Mouse (Mus musculus): ENCODE results near the gene Dmkn.
"Not testable (repeated sequence)": the region's sequence is repeated elsewhere in the genome, so short reads cannot be mapped to it uniquely, and the experiment has no call there.

Gene Dmkn

GRCm38 (mm10) chr7:30763456-30763855, at the start of gene Dmkn:
Gene Dmkn, plus strand, starts transcription at chr7:30763756.
- DNase-seq (ENCODE audit: low spot score): no peak

GRCm38 (mm10) chr7:30717006-30717715, 46.4 kb upstream of the Dmkn start:
- DNase-seq (ENCODE audit: low spot score): no peak

- no peak for DNase-seq (ENCODE audit: low spot score)
Measured at GRCm38 (mm10) chr7:30717716-30718046, 45.9 kb upstream of the Dmkn start.

DNA sequence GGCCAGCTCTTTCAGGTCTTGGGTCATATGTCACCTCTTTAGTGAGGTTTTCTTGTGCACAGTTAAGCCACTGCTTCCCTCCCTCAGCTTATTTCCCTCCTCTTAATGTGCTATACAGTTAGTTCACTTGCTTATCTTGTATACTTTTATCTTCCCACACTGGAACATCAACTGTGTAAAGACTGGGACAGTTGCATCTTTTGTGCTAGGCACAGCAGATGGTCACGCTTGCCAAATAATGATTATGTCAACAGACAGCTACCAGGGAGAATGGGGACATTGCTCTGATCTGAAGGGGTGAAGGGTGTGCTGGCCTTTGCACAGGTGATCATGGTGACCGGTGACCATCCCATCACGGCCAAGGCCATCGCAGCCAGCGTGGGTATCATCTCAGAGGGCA, 43.9 kb upstream of the Dmkn start:
- DNase-seq (ENCODE audit: low spot score): no peak

GRCm38 (mm10) chr7:30721286-30721685, 42.3 kb upstream of the Dmkn start:
- DNase-seq (ENCODE audit: low spot score): no peak

GRCm38 (mm10) chr7:30723274-30723953, 40.1 kb upstream of the Dmkn start:
- no peak for DNase-seq (ENCODE audit: low spot score)

DNA sequence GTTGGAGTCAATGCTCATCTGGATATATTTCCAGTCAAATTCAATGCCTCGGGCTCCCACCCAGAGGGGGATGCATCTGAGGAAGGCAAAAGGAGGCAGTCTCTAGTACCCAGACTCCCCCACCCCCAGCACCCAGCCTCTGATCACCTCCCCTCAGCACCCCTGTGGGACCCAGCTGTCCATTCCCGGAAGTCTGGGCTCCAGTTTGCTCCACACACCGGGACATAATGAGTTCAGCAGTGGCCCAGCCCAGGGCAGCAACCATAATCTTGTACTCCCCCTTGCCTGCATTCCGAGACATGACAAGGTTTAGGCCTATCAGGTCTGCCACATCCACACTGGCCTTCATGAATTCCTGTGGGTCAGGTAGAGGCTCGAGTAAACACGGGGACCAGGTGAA, 35.3 kb upstream of the Dmkn start:
- no peak for DNase-seq (ENCODE audit: low spot score)

GRCm38 (mm10) chr7:30728739-30729395, 34.7 kb upstream of the Dmkn start:
- DNase-seq (ENCODE audit: low spot score): no peak

- peak; percentile 88 for DNase-seq (ENCODE audit: low spot score)
Measured at GRCm38 (mm10) chr7:30729396-30730063, 34.0 kb upstream of the Dmkn start, which contains the start of gene Tmem147. Gene Tmem147, minus strand, starts transcription at chr7:30729540.

DNA sequence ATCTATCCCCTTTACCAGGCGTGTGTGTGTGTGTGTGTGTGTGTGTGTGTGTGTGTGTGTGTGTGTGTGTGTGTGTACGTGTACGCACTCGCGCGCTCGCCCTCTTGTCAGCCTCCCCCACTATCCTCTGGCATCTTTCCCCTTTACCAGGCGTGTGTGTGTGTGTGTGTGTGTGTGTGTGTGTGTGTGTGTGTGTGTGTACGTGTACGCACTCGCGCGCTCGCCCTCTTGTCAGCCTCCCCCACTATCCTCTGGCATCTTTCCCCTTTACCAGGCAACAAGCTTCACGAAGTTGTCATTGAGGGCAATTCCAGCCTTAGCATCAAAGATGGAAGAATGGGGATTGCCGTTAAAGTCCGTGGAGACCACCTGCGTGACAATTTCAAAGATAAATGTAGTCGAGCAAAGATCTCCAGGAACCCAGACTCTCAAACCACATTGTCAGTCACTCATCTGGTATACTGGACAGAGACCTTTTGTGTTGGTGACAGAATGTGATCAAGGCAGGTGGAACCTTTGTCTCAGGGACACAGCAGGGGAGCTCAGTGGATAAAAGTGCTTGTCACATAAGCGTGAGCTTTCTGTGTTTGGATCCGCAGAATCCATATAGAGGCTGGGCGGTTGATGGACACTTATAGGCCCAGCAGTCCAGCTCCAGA, 33.4 kb upstream of the Dmkn start:
- not testable (repeated sequence) for DNase-seq (ENCODE audit: low spot score)

DNA sequence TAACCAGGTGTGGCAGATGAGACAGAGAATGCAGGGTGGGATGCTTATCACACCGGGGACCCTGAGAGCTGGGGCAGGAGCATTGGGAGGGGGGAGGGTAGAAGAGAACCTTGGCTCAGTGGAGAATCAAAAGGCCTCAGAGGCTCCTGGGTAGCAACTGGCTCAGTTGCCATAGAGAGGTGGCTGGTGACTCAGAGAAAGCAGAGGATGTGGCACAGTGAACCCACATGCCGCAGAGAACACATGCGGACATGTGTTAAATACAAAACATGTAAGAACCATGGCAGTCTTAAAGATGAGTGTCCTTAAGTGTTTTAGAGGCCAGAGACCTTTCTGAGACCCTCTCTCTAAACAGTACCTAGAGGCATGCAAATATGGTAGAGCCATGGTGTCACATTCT, 27.3 kb upstream of the Dmkn start:
- no peak for DNase-seq (ENCODE audit: low spot score)

DNA sequence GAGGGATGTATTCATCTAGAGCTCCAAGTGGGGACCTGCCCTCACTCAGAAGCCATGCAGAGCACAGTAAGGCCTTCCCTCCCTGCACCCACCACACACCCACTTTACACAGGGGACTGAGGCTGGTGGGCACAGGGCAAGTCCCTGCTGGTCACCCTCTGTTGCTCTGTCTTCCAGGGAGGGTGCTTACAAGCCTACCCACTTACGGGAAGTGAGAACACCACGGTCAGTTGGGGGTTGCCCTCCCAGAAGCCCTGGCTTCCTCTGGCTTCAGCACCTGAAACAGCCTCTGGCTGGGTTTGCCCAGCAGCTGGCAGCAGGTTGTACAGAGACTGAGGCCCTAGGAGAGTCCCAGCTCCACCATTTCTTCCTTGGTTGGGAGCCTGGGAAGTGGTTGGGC, 21.0 kb upstream of the Dmkn start:
- DNase-seq (ENCODE audit: low spot score): not testable (repeated sequence)

- not testable (repeated sequence) for DNase-seq (ENCODE audit: low spot score)
Measured at GRCm38 (mm10) chr7:30743617-30744016, 19.9 kb upstream of the Dmkn start, which contains the start of gene Gapdhs. Gene Gapdhs, minus strand, starts transcription at chr7:30743681.

GRCm38 (mm10) chr7:30744022-30744598, 19.4 kb upstream of the Dmkn start:
- DNase-seq (ENCODE audit: low spot score): no peak

DNA sequence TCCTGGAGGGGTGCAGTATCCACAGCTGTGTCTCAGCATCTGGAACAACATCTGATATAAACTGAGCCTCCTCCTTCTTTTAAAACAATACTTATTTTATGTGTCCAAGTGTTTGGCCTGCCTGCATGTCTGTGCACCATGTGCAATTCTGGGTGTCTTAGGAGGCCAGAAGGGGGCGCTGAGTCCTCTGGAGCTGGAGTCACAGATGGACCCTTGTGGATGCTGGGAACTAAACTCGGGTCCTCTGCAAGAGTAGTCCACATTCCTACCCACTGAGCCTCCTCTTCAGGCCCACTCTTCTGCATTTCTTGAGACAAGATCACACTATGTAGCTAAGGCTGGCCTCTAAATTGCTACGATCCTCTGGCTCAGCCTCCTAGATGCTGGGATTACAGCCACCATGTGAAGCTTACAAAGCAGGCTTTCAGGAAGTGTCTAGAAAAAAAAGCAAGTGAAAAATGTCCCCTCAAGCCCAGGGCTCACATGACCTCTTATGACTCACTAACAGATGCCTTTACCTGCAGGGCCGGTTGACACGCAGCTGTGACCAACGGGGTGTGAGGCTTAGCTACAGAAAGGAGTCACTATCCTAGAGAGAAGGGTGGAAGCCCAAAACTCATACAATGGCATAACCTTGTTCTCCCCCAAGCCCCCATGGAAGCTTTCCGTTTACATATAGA, 15.9 kb upstream of the Dmkn start:
- DNase-seq (ENCODE audit: low spot score): no peak

DNA sequence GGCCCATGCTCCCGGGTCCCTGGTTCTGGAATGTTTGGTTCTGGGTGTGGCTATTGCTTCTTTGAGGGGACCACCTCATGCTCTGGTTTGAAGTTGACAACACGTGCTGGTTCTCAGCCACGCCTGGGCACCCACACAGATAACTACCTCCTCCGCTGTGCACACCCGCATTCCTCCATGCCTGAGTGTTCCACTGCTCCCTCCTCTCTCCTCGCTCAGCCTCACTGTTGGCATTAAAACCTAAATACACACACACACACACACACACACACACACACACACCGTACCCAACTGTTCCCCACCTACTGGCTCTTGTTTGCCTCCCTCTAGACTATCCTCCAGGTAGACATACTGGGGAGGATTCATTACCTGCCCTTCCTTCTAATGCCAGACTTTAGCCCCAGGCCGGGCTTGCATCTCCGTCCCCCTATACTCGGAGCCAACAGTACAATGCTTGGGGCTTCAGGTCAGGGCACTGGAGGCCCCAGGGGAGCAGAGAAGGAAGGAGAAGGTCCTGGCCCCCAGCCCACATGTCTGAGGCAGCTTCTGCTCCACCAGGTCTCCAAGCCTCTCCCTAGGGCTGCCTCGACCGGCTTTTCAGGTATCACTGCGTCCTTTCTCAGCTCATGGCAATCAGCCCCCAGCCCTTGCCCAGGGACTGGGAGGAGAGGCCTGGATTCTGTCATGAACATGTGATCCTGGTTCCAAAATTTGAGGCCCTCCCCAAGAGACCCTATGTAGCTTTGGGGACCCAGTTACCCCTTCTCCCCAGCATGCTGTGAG, 13.5 kb upstream of the Dmkn start:
- DNase-seq (ENCODE audit: low spot score): no peak

DNA sequence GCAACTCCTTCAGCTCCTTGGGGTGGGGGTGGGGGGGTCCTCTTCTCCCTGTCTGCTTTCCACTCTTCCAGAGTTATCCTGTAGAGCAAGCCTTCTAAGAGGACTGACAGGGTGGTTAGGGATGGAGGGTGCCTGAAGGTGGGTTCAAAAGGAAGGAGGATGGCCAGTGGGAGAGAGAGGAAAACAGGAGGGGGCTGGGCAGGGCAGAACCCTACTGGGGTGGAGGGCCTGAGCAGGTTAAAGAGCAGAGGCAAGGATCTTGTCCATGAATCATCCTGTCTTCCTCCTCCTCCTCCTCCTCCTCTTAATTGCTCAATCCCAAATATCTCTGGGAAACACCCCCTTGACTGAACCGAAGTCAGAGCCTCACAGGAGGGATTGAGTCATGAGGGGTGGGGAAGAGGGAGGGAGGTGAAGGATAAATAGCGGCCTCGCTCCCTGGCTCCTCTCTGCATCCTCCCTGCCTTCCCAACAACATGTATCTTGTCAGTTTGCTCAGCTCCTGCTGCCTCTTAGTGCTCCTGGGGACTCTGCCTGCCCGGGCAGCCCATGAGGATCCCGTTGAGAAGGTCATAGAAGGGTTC, 12.4 kb upstream of the Dmkn start, which contains the start of gene Sbsn:
Gene Sbsn (plus strand): TSS at position 386 of the 584 bp plus-strand sequence.
- DNase-seq (ENCODE audit: low spot score): no peak

DNA sequence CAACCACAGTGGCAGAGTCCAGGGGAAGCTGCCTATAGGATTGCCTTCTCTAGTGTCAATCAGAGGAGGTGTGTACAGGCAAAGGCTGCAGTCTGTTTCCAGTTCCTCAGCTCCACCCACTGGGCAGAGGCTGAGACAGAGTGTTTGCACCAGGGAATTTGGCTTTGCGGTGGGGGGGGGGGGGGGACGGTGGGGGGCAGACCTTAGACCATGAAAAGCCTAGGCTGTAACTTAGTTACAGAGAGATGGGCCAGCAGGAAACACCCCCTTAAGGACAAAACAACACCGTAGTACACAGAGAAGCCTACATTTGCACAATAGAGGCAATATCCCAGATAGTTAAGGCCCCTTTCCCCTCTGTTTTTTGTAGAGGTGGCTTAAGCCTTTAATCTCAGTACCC, 6.6 kb upstream of the Dmkn start:
- DNase-seq (ENCODE audit: low spot score): no peak

GRCm38 (mm10) chr7:30758853-30759252, 4.7 kb upstream of the Dmkn start:
- no peak for DNase-seq (ENCODE audit: low spot score)

Data from urinary bladder, postnatal 10 days (tissue).